Mouse (Mus musculus) forebrain, embryonic 11.5 days (tissue): Measurements from ENCODE around the gene Gm3404. TPM values are rescaled to one million over a fixed set of nuclear protein-coding genes. Genes with fewer than 3 reads are reported as not detected.
"Not testable (repeated sequence)": the region's sequence is repeated elsewhere in the genome, so short reads cannot be mapped to it uniquely, and the experiment has no call there.

ENCODE experiments used
- ATAC-seq: fragments of 200-750 bp; cut with Nextera tagmentation; replicated peaks from 2 replicates; pipeline ENCODE4 v1.8.0; 2017; ENCODE audit warnings: moderate TSS enrichment; ENCODE audit not compliant: low FRiP score
- DNase-seq: peaks from one replicate; pipeline ENCODE4 v3.0.0-alpha.2; 2017; ENCODE audit warnings: low spot score
- H3K27ac ChIP-seq: fragments of 300-500 bp; sonication (generic); 2 replicates; pipeline ENCODE4 v1.5.1; 2014; ENCODE audit warnings: low read depth, low read length
- H3K27me3 ChIP-seq: fragments of 300-500 bp; sonication (generic); 2 replicates; pipeline ENCODE4 v1.6.1; 2014; ENCODE audit warnings: mild to moderate bottlenecking, low read length, mixed read lengths; ENCODE audit not compliant: control insufficient read depth, insufficient read depth
- H3K36me3 ChIP-seq: fragments of 300-500 bp; sonication (generic); 2 replicates; pipeline ENCODE4 v1.6.1; 2014; ENCODE audit warnings: mild to moderate bottlenecking, low read length, moderate library complexity, mixed read lengths; ENCODE audit not compliant: control insufficient read depth, insufficient read depth
- H3K4me1 ChIP-seq: fragments of 300-500 bp; sonication (generic); replicated peaks from 2 replicates; pipeline ENCODE4 v1.6.1; 2014; ENCODE audit warnings: low read length, mixed read lengths; ENCODE audit not compliant: control insufficient read depth, insufficient read depth
- H3K4me2 ChIP-seq: fragments of 300-500 bp; sonication (generic); 2 replicates; pipeline ENCODE4 v1.6.1; 2014; ENCODE audit warnings: low read depth, mild to moderate bottlenecking, low read length, moderate library complexity, mixed read lengths; ENCODE audit not compliant: severe bottlenecking
- H3K4me3 ChIP-seq: fragments of 300-500 bp; sonication (generic); 2 replicates; pipeline ENCODE4 v1.5.1; 2014; ENCODE audit warnings: low read depth, low read length
- H3K9ac ChIP-seq: fragments of 300-500 bp; sonication (generic); 2 replicates; pipeline ENCODE4 v1.6.1; 2014; ENCODE audit warnings: low read length
- H3K9me3 ChIP-seq: fragments of 300-500 bp; sonication (generic); 2 replicates; pipeline ENCODE4 v1.6.1; 2016; ENCODE audit warnings: low read length, mixed read lengths; ENCODE audit not compliant: control insufficient read depth
- WGBS: fragments of 180-500 bp; shearing (Covaris S2); extraction: QIAGEN DNeasy Blood & Tissue Kit; methylation state at CpG from one replicate; pipeline ENCODE4 v1.1.7; 2014; 5-methylcytosine and 5-hydroxymethylcytosine counted together
- polyA plus RNA-seq: library from polyadenylated mRNA; unstranded; fragments of >200 nt; fragmentation: Nextera tagmentation; extraction: Ambion mirVana; gene quantifications from 2 replicates; pipeline ENCODE4 v1.2.1, GENCODE M21; 2014

Gene Gm3404
- polyA plus RNA-seq, result not detected in 2 replicates

- ATAC-seq, H3K36me3 ChIP-seq, H3K27ac ChIP-seq, DNase-seq, H3K4me3 ChIP-seq, H3K9me3 ChIP-seq, H3K4me2 ChIP-seq, H3K9ac ChIP-seq, H3K4me1 ChIP-seq, H3K27me3 ChIP-seq: not testable (repeated sequence)
- 100% methylated on average over 1 of the region's 3 CpGs for WGBS
Measured at GRCm38 (mm10) chr5:146525501-146525900, at the start of gene Gm3404. Gene Gm3404, plus strand, starts transcription at chr5:146525801.

- not testable (repeated sequence) for H3K4me2 ChIP-seq, H3K27ac ChIP-seq, H3K36me3 ChIP-seq, H3K4me1 ChIP-seq, H3K27me3 ChIP-seq, ATAC-seq, H3K4me3 ChIP-seq, H3K9me3 ChIP-seq, H3K9ac ChIP-seq
- WGBS, result 16% methylated on average over 4 of the region's 4 CpGs
- DNase-seq, result peak; percentile 38
Measured at GRCm38 (mm10) chr5:146479564-146479963, 46.0 kb upstream of the Gm3404 start.

- DNase-seq, H3K36me3 ChIP-seq, H3K27me3 ChIP-seq, H3K4me3 ChIP-seq, H3K4me1 ChIP-seq, H3K27ac ChIP-seq, ATAC-seq, H3K9ac ChIP-seq, H3K9me3 ChIP-seq, H3K4me2 ChIP-seq: not testable (repeated sequence)
- whole genome bisulfite sequencing, result no CpG with 5 or more reads among the region's 3 CpGs
Measured at GRCm38 (mm10) chr5:146481665-146482064, 43.9 kb upstream of the Gm3404 start, which contains the start of gene Gm6408. Gene Gm6408, plus strand, starts transcription at chr5:146481965.

GRCm38 (mm10) chr5:146488959-146489358 is 36.6 kb upstream of the Gm3404 start:
- not testable (repeated sequence) for ATAC-seq, DNase-seq, H3K4me3 ChIP-seq, H3K9ac ChIP-seq, H3K4me2 ChIP-seq, H3K27ac ChIP-seq, H3K4me1 ChIP-seq, H3K27me3 ChIP-seq, H3K36me3 ChIP-seq, H3K9me3 ChIP-seq
- WGBS, result 10% methylated on average over 3 of the region's 4 CpGs

DNA sequence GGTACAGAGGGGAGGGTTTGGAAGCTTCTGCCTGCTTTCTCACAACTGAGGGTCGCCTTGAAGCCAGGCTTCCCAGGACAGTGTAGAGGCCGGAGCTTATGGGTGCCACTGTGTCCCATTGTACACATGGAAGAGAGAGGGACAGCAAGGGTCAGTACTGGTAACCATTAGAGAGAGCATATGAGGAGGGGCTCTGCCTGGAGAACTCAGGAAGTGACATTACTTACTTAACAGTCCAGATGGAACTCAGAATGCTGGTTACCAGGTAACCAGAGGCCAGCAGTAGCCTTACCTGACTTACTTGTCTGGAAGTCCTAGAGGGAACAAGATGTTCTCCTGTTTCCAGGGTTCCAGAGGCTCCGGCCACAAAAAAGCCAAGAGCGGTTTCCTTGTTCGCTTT is 34.5 kb upstream of the Gm3404 start, which contains the start of gene Gm6370:
Gene Gm6370 (plus strand): TSS at position 301 of the 400 bp plus-strand sequence.
- H3K36me3 ChIP-seq, H3K9ac ChIP-seq, H3K4me1 ChIP-seq, H3K9me3 ChIP-seq, ATAC-seq, H3K4me2 ChIP-seq, H3K27ac ChIP-seq, DNase-seq, H3K27me3 ChIP-seq, H3K4me3 ChIP-seq: not testable (repeated sequence)
- WGBS, result no CpG with 5 or more reads among the region's 5 CpGs

DNA sequence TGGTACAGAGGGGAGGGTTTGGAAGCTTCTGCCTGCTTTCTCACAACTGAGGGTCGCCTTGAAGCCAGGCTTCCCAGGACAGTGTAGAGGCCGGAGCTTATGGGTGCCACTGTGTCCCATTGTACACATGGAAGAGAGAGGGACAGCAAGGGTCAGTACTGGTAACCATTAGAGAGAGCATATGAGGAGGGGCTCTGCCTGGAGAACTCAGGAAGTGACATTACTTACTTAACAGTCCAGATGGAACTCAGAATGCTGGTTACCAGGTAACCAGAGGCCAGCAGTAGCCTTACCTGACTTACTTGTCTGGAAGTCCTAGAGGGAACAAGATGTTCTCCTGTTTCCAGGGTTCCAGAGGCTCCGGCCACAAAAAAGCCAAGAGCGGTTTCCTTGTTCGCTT is 23.5 kb upstream of the Gm3404 start, which contains the start of gene 4930449I24Rik:
Gene 4930449I24Rik (plus strand): TSS at position 301 of the 400 bp plus-strand sequence.
- not testable (repeated sequence) for DNase-seq, H3K36me3 ChIP-seq, H3K27me3 ChIP-seq, H3K27ac ChIP-seq, ATAC-seq, H3K4me3 ChIP-seq, H3K4me2 ChIP-seq, H3K9ac ChIP-seq, H3K9me3 ChIP-seq, H3K4me1 ChIP-seq
- WGBS, result no CpG with 5 or more reads among the region's 5 CpGs

DNA sequence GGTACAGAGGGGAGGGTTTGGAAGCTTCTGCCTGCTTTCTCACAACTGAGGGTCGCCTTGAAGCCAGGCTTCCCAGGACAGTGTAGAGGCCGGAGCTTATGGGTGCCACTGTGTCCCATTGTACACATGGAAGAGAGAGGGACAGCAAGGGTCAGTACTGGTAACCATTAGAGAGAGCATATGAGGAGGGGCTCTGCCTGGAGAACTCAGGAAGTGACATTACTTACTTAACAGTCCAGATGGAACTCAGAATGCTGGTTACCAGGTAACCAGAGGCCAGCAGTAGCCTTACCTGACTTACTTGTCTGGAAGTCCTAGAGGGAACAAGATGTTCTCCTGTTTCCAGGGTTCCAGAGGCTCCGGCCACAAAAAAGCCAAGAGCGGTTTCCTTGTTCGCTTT is 11.8 kb upstream of the Gm3404 start, which contains the start of gene Gm3402:
Gene Gm3402 (plus strand): TSS at position 301 of the 400 bp plus-strand sequence.
- not testable (repeated sequence) for H3K4me3 ChIP-seq, H3K9me3 ChIP-seq, H3K27ac ChIP-seq, H3K36me3 ChIP-seq, H3K4me2 ChIP-seq, H3K4me1 ChIP-seq, ATAC-seq, H3K27me3 ChIP-seq, H3K9ac ChIP-seq, DNase-seq
- WGBS, result no CpG with 5 or more reads among the region's 5 CpGs

GRCm38 (mm10) chr5:146537347-146537746 is 11.7 kb downstream of the Gm3404 start, which contains the start of gene Gm3409:
Gene Gm3409, plus strand, starts transcription at chr5:146537647.
- DNase-seq, H3K4me2 ChIP-seq, H3K9me3 ChIP-seq, H3K27me3 ChIP-seq, H3K4me1 ChIP-seq, H3K4me3 ChIP-seq, H3K27ac ChIP-seq, H3K36me3 ChIP-seq, ATAC-seq, H3K9ac ChIP-seq: not testable (repeated sequence)
- WGBS, result 100% methylated on average over 1 of the region's 3 CpGs

GRCm38 (mm10) chr5:146555836-146556235 is 30.2 kb downstream of the Gm3404 start, which contains the start of gene Gm3415:
Gene Gm3415, plus strand, starts transcription at chr5:146556136.
- not testable (repeated sequence) for ATAC-seq, H3K27ac ChIP-seq, H3K9me3 ChIP-seq, DNase-seq, H3K4me3 ChIP-seq, H3K36me3 ChIP-seq, H3K27me3 ChIP-seq, H3K4me1 ChIP-seq, H3K9ac ChIP-seq, H3K4me2 ChIP-seq
- WGBS, result no CpG with 5 or more reads among the region's 3 CpGs
